Mouse (Mus musculus) cortical plate, adult 2 months (tissue): ENCODE results near the gene Crocc. TPM values are rescaled to one million over a fixed set of nuclear protein-coding genes. Genes with fewer than 3 reads are reported as not detected.
A peak's percentile ranks its signal among the peaks of the same experiment; 100 is the strongest.

Experiments used
- H3K27ac ChIP-seq: fragments of 200-500 bp; 2 replicates; pipeline ENCODE4 v1.5.1; 2012; ENCODE audit warnings: low read length, control low read depth, inconsistent platforms; ENCODE audit not compliant: insufficient read depth
- H3K4me1 ChIP-seq: fragments of 200-500 bp; 2 replicates; pipeline ENCODE4 v1.6.1; 2011; ENCODE audit warnings: low read length; ENCODE audit not compliant: control insufficient read depth, insufficient read depth
- H3K4me3 ChIP-seq: fragments of 200-500 bp; 2 replicates; pipeline ENCODE4 v1.5.1; 2011; ENCODE audit warnings: mild to moderate bottlenecking, low read length, control low read depth; ENCODE audit not compliant: insufficient read depth
- CTCF ChIP-seq: fragments of 200-500 bp; IDR thresholded peaks from 2 replicates; pipeline ENCODE4 v1.5.1; 2011; ENCODE audit warnings: mild to moderate bottlenecking, control low read depth, low read length; ENCODE audit not compliant: insufficient read depth; ENCODE audit errors: extremely low read depth
- POLR2A ChIP-seq: fragments of 200-500 bp; IDR thresholded peaks from 2 replicates; pipeline ENCODE4 v1.6.1; 2011; ENCODE audit warnings: mild to moderate bottlenecking, low read length, control low read depth; ENCODE audit not compliant: insufficient read depth; ENCODE audit errors: extremely low read depth
- polyA plus RNA-seq: library from polyadenylated mRNA; depleted of rRNA; stranded (reverse); fragments of >200 nt; gene quantifications from 2 replicates; pipeline ENCODE4 v1.2.3, GENCODE M21; 2012

Crocc gene
- polyA plus RNA-seq, 1 experiment: 85.8 TPM

GRCm38 (mm10) chr4:141069731-141070130, 9.4 kb upstream of the Crocc start:
- H3K4me3 ChIP-seq: no peak overlapping the region
- H3K4me1 ChIP-seq: peaks cover 5% of the 10 kb centered on the region; the same call in 1 of the 2 replicates
- no peak overlapping the region for H3K27ac ChIP-seq
- TF ChIP-seq POLR2A: no peak
- TF ChIP-seq CTCF: peak; percentile 92

DNA sequence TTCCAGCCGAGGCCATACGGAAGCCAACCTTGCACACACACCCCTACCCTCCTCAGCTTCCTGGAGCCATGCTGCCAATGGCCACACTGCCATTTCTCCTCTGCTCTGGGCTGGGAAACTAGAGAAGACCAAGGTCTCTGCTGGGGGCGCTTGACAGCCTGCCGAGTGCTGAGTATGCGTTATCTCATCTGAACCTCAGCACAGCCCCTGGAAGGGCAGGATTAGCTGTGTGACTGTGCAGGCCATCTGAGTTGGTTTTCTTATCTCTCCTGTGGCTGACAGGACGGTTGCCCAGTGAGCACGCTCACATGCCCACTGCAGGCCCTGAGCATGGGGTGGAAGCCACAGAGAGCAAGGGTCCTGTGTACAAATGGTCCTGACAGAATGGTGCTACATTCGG, 8.3 kb upstream of the Crocc start:
- no peak overlapping the region for H3K4me3 ChIP-seq
- no peak overlapping the region for H3K27ac ChIP-seq
- TF ChIP-seq CTCF: no peak
- TF ChIP-seq POLR2A: no peak
- H3K4me1 ChIP-seq: no peaks in the 10 kb centered on the region

DNA sequence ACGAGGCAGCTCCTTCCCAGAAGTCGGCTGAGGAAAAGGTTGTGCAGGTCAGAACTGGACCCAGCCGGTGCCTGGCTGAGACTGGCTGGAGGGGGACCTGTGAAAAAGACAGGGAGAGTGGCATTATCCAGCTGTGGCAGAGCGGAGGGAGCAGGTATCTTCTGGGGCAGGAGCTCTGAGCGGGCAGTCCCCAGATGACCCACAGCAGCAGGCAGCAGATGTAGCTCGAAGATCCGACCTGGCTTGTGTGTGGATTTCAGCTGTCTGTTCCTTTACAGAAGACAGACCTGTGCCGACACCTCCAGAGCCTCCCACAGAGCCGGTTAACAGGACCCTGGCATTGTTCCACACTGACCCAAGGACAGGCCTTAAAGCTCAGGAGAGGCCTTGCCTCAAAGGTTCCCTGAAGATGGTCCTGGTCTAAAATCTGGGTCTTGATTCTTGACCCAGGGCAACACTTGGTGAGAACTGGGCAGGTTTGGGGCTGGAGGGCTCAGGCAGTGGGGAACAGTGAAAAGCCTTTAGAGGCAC, 7.2 kb upstream of the Crocc start:
- H3K4me1 ChIP-seq: no peaks in the 10 kb centered on the region
- no peak overlapping the region for H3K27ac ChIP-seq
- H3K4me3 ChIP-seq: no peak overlapping the region
- TF ChIP-seq POLR2A (no peak), CTCF (no peak)

- Histone ChIP-seq H3K27ac (no peak overlapping the region), H3K4me3 (no peak overlapping the region), H3K4me1 (no peaks in the 10 kb centered on the region)
- TF ChIP-seq CTCF: no peak
- no peak for TF ChIP-seq POLR2A
Observed at GRCm38 (mm10) chr4:141066709-141067515, 6.6 kb upstream of the Crocc start.

- Histone ChIP-seq H3K4me3 (no peak overlapping the region), H3K27ac (no peak overlapping the region)
- no peak for TF ChIP-seq POLR2A
- TF ChIP-seq CTCF: peak; percentile 100
Observed at GRCm38 (mm10) chr4:141065123-141065522, 4.8 kb upstream of the Crocc start.

GRCm38 (mm10) chr4:141064104-141064659, 3.8 kb upstream of the Crocc start:
- TF ChIP-seq CTCF: no peak
- no peak for TF ChIP-seq POLR2A
- H3K27ac ChIP-seq: no peak overlapping the region

More at GRCm38 (mm10) chr4:141065123-141065522, 4.8 kb upstream of the Crocc start:
- H3K4me1 ChIP-seq: no peaks in the 10 kb centered on the region

GRCm38 (mm10) chr4:141059616-141060425, 529 bp downstream of the Crocc start:
- Histone ChIP-seq H3K4me3 (peak overlapping the region; percentile 62), H3K27ac (peak overlapping the region; percentile 78)
- TF ChIP-seq POLR2A: no peak
- no peak for TF ChIP-seq CTCF

More at GRCm38 (mm10) chr4:141064104-141064659, 3.8 kb upstream of the Crocc start:
- no peak overlapping the region for H3K4me3 ChIP-seq
- no peaks in the 10 kb centered on the region for H3K4me1 ChIP-seq

GRCm38 (mm10) chr4:141058835-141059234, 1.5 kb downstream of the Crocc start:
- TF ChIP-seq CTCF: no peak
- no peak for TF ChIP-seq POLR2A
- H3K27ac ChIP-seq: no peak overlapping the region
- H3K4me3 ChIP-seq: no peak overlapping the region; the same call in 1 of the 2 replicates
- H3K4me1 ChIP-seq: peaks cover 4% of the 10 kb centered on the region; the same call in 1 of the 2 replicates

More at GRCm38 (mm10) chr4:141059616-141060425, 529 bp downstream of the Crocc start:
- peaks cover 2% of the 10 kb centered on the region; the same call in 1 of the 2 replicates for H3K4me1 ChIP-seq

- no peak for TF ChIP-seq POLR2A
- no peak for TF ChIP-seq CTCF
- Histone ChIP-seq H3K4me1 (peaks cover 6% of the 10 kb centered on the region; the same call in 1 of the 2 replicates), H3K4me3 (no peak overlapping the region), H3K27ac (no peak overlapping the region)
Observed at GRCm38 (mm10) chr4:141056970-141057369, 3.4 kb downstream of the Crocc start.
